Mouse (Mus musculus) hindbrain, embryonic 11.5 days (tissue): ENCODE data around the gene Pigu. TPM values are rescaled to one million over a fixed set of nuclear protein-coding genes. Genes with fewer than 3 reads are reported as not detected.

ENCODE experiments used
- microRNA counts: library from miRNA; unstranded; fragments of <30 nt; microRNA quantifications from one replicate; lab custom pipeline; 2015
- polyA plus RNA-seq: library from polyadenylated mRNA; unstranded; fragments of >200 nt; fragmentation: Nextera tagmentation; extraction: Ambion mirVana; gene quantifications from 2 replicates; pipeline ENCODE4 v1.2.1, GENCODE M21; 2014

Gene Pigu
- polyA plus RNA-seq, 1 experiment from 2014 or later = 56.8 TPM

MicroRNAs within 50 kb of the gene (microRNA counts, 519-probe panel; counts per million panel counts)
- not detected for microRNA mmu-miR-695 (lab: Ali Mortazavi, UCI)

Other genes with a start within 250 kb of the Pigu start
- 54.1 and 56.6 TPM in 2 replicates for gene Itch, start 223.9 kb downstream of the Pigu start, polyA plus RNA-seq
- gene Dynlrb1, start 120.9 kb downstream of the Pigu start, polyA plus RNA-seq = 534 and 550 TPM in 2 replicates
- 152 and 161 TPM in 2 replicates for gene Map1lc3a, start 81.1 kb downstream of the Pigu start, polyA plus RNA-seq
- gene Trp53inp2, start 23.6 kb upstream of the Pigu start, polyA plus RNA-seq = 66.1 and 80.9 TPM in 2 replicates
- gene Ncoa6, start 116.5 kb upstream of the Pigu start, polyA plus RNA-seq = 29.5 and 34.8 TPM in 2 replicates
- 23.3 and 24.1 TPM in 2 replicates for gene Acss2, start 160.5 kb upstream of the Pigu start, polyA plus RNA-seq
- gene Ggt7, start 160.8 kb upstream of the Pigu start, polyA plus RNA-seq = 8.8 and 13.0 TPM in 2 replicates
- gene Gss, start 235.4 kb upstream of the Pigu start, polyA plus RNA-seq = 14.7 and 15.9 TPM in 2 replicates